Mouse (Mus musculus): Measurements from ENCODE around the gene Tril.

- TF ChIP-seq CTCF (conservative IDR thresholded peaks at IDR 0.05 in 1 of 2, IDR thresholded peaks at IDR 0.05 in 1 of 2; ENCODE audit: low read depth in 2 of 2, low read length in 2 of 2) (no peak), KAT2A (IDR thresholded peaks at IDR 0.05; ENCODE audit: insufficient replicate concordance, low read length) (no peak), POLR2A (IDR thresholded peaks at IDR 0.05; ENCODE audit: low read depth, low read length) (no peak), ZC3H11A (IDR thresholded peaks at IDR 0.05; ENCODE audit: low read depth, low read length) (no peak), MYC (IDR thresholded peaks at IDR 0.05; ENCODE audit: low read depth, low read length) (no peak), PAX5 (IDR thresholded peaks at IDR 0.05; ENCODE audit: low read length) (no peak), JUND (conservative IDR thresholded peaks at IDR 0.05; ENCODE audit: low read depth, low read length) (no peak), ZNF384 (IDR thresholded peaks at IDR 0.05; ENCODE audit: low read depth, low read length) (no peak), USF1 (IDR thresholded peaks at IDR 0.05; ENCODE audit: low read depth, low read length) (no peak), TCF12 (IDR thresholded peaks at IDR 0.05; ENCODE audit: low read depth, low read length) (no peak), HCFC1 (IDR thresholded peaks at IDR 0.05; ENCODE audit: low read depth, low read length) (no peak), UBTF (IDR thresholded peaks at IDR 0.05; ENCODE audit: low read depth, low read length) (no peak), NRF1 (IDR thresholded peaks at IDR 0.05; ENCODE audit: low read depth, low read length) (no peak)
Measured at GRCm38 (mm10) chr6:53806591-53807023, 14.0 kb downstream of the Tril start.
